Mouse (Mus musculus) testis, adult 10 weeks (tissue): ENCODE data around the gene D5Ertd577e. TPM values are rescaled to one million over a fixed set of nuclear protein-coding genes. Genes with fewer than 3 reads are reported as not detected.

Experiments
- polyA plus RNA-seq: library from polyadenylated mRNA; stranded (reverse); fragments of 350-450 nt; fragmentation: Illumina TruSeq; extraction: RNeasy Lipid Tissue Mini Kit (QIAGEN cat#74804); gene quantifications from one replicate; pipeline ENCODE4 v1.2.3, GENCODE M21; 2014; ENCODE audit warnings: low read depth, low replicate concordance

D5Ertd577e gene
- polyA plus RNA-seq, result not detected

DNA sequence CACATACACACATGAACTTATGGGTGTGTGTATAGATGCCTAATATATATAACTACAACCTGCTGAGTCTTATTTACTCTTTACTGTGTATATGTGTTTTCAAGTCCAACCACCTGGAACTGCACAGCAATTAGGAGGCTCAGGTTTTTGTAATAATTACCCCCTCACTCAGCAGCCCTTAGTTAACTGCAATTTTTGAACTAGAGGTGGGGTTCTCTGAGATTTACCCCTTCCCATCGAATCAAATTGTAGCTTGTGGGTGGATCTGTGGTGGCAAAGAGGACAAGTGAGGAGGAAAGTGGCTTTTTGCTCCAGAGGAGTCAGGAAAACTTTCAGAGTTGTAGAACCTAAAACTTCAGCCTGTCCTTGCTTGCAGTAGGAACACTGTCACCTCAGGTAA is at the start of gene D5Ertd577e:
TSS of gene D5Ertd577e (plus strand) at position 301 of the 400 bp plus-strand sequence.

DNA sequence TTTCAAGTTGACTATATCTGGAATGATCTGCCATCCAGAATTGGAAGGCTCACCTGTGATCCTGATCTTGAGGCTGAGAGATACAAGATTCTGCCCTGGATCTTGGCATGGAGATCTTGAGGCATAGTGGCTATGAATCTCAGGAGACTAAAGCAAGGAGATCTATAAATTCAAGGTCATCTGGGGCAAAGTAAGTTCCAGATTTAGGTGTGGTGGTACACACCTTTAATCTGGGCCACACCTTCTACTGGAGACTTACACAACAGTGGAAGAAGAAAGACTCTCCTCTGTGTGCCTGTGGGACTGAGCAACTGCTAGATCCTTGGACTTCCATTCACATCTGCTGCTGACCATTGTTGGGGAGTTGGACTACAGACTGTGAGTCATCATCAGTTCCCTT is 53.9 kb downstream of the D5Ertd577e start, which contains the start of gene Gm3286:
TSS of gene Gm3286 (plus strand) at position 301 of the 400 bp plus-strand sequence.

Other genes starting within 250 kb of the D5Ertd577e start
- gene Gm10424, start 184.0 kb upstream of the D5Ertd577e start, polyA plus RNA-seq, result not detected
- gene Gm3259, start 150.9 kb upstream of the D5Ertd577e start, polyA plus RNA-seq, result not detected
- gene Gm3286, start 54.0 kb downstream of the D5Ertd577e start, polyA plus RNA-seq, result not detected
- gene Gm7971, start 138.1 kb downstream of the D5Ertd577e start, polyA plus RNA-seq, result not detected